Mouse (Mus musculus) hindbrain, embryonic 13.5 days (tissue): ENCODE results near the gene Dnaja3. TPM values are rescaled to one million over a fixed set of nuclear protein-coding genes. Genes with fewer than 3 reads are reported as not detected.

ENCODE experiments used
- ATAC-seq: fragments of 200-750 bp; cut with Nextera tagmentation; 2 replicates; pipeline ENCODE4 v1.8.0; 2017; ENCODE audit warnings: moderate TSS enrichment; ENCODE audit not compliant: low FRiP score
- H3K27ac ChIP-seq: fragments of 300-500 bp; sonication (generic); 2 replicates; pipeline ENCODE4 v1.5.1; 2015; ENCODE audit warnings: inconsistent platforms, mild to moderate bottlenecking, moderate library complexity
- H3K27me3 ChIP-seq: fragments of 300-500 bp; sonication (generic); 2 replicates; pipeline ENCODE4 v1.6.1; 2015; ENCODE audit warnings: mild to moderate bottlenecking, inconsistent platforms
- H3K36me3 ChIP-seq: fragments of 300-500 bp; sonication (generic); 2 replicates; pipeline ENCODE4 v1.6.1; 2015; ENCODE audit warnings: mild to moderate bottlenecking, inconsistent platforms
- H3K4me1 ChIP-seq: fragments of 300-500 bp; sonication (generic); replicated peaks from 2 replicates; pipeline ENCODE4 v1.6.1; 2015; ENCODE audit warnings: inconsistent platforms
- H3K4me2 ChIP-seq: fragments of 300-500 bp; sonication (generic); 2 replicates; pipeline ENCODE4 v1.6.1; 2015; ENCODE audit warnings: inconsistent platforms, mild to moderate bottlenecking, moderate library complexity
- H3K4me3 ChIP-seq: fragments of 300-500 bp; sonication (generic); 2 replicates; pipeline ENCODE4 v1.5.1; 2015; ENCODE audit warnings: mild to moderate bottlenecking, inconsistent platforms
- H3K9ac ChIP-seq: fragments of 300-500 bp; sonication (generic); 2 replicates; pipeline ENCODE4 v1.6.1; 2015; ENCODE audit warnings: mild to moderate bottlenecking, inconsistent platforms
- H3K9me3 ChIP-seq: fragments of 300-500 bp; sonication (generic); 2 replicates; pipeline ENCODE4 v1.6.1; 2016; ENCODE audit warnings: inconsistent platforms
- WGBS: fragments of 180-500 bp; shearing (Covaris S2); methylation state at CpG from one replicate; pipeline ENCODE4 v1.1.7; 2015; 5-methylcytosine and 5-hydroxymethylcytosine counted together
- polyA plus RNA-seq: library from polyadenylated mRNA; unstranded; fragments of >200 nt; fragmentation: Nextera tagmentation; extraction: Ambion mirVana; gene quantifications from 2 replicates; pipeline ENCODE4 v1.2.1, GENCODE M21; 2015

Gene Dnaja3
- polyA plus RNA-seq, 1 experiment from 2014 or later: 54.8 TPM

GRCm38 (mm10) chr16:4648416-4649023, 8.7 kb downstream of the Dnaja3 start:
- Histone ChIP-seq H3K4me2 (no peak overlapping the region), H3K9ac (no peak overlapping the region), H3K36me3 (peaks cover 57% of the 10 kb centered on the region), H3K27me3 (no peaks in the 10 kb centered on the region), H3K4me3 (no peak overlapping the region), H3K4me1 (peaks cover 39% of the 10 kb centered on the region), H3K9me3 (no peaks in the 10 kb centered on the region), H3K27ac (no peak overlapping the region)
- WGBS: 85% methylated on average over 28 of the region's 28 CpGs
- no peak for ATAC-seq

GRCm38 (mm10) chr16:4649211-4649610, 9.4 kb downstream of the Dnaja3 start:
- H3K4me1 ChIP-seq: peaks cover 32% of the 10 kb centered on the region
- ATAC-seq: no peak
- no peak overlapping the region for H3K4me3 ChIP-seq
- no peak overlapping the region for H3K27ac ChIP-seq
- no peak overlapping the region for H3K9ac ChIP-seq
- H3K27me3 ChIP-seq: no peaks in the 10 kb centered on the region
- no peaks in the 10 kb centered on the region for H3K9me3 ChIP-seq
- 87% methylated on average over 5 of the region's 5 CpGs for WGBS
- peaks cover 62% of the 10 kb centered on the region for H3K36me3 ChIP-seq
- no peak overlapping the region for H3K4me2 ChIP-seq

GRCm38 (mm10) chr16:4649692-4650091, 9.9 kb downstream of the Dnaja3 start:
- Histone ChIP-seq H3K27me3 (no peaks in the 10 kb centered on the region), H3K4me3 (no peak overlapping the region), H3K9me3 (no peaks in the 10 kb centered on the region), H3K4me2 (no peak overlapping the region), H3K27ac (no peak overlapping the region), H3K36me3 (peaks cover 67% of the 10 kb centered on the region), H3K9ac (no peak overlapping the region), H3K4me1 (peaks cover 28% of the 10 kb centered on the region)
- 91% methylated on average over 11 of the region's 11 CpGs for WGBS
- no peak for ATAC-seq

- no peaks in the 10 kb centered on the region for H3K27me3 ChIP-seq
- H3K36me3 ChIP-seq: peaks cover 71% of the 10 kb centered on the region
- H3K9ac ChIP-seq: no peak overlapping the region
- no peak overlapping the region for H3K27ac ChIP-seq
- peaks cover 26% of the 10 kb centered on the region for H3K4me1 ChIP-seq
- WGBS: 86% methylated on average over 3 of the region's 3 CpGs
- no peak overlapping the region for H3K4me2 ChIP-seq
- no peak for ATAC-seq
- no peak overlapping the region for H3K4me3 ChIP-seq
- H3K9me3 ChIP-seq: no peaks in the 10 kb centered on the region
Observed at GRCm38 (mm10) chr16:4650161-4650560, 10.4 kb downstream of the Dnaja3 start.

GRCm38 (mm10) chr16:4651081-4651480, 11.3 kb downstream of the Dnaja3 start:
- no peak overlapping the region for H3K27ac ChIP-seq
- ATAC-seq: no peak

GRCm38 (mm10) chr16:4651624-4652023, 11.8 kb downstream of the Dnaja3 start:
- no peak overlapping the region for H3K9ac ChIP-seq
- no peaks in the 10 kb centered on the region for H3K27me3 ChIP-seq
- peaks cover 82% of the 10 kb centered on the region for H3K36me3 ChIP-seq
- H3K27ac ChIP-seq: no peak overlapping the region
- ATAC-seq: no peak
- H3K4me1 ChIP-seq: peaks cover 32% of the 10 kb centered on the region
- no peaks in the 10 kb centered on the region for H3K9me3 ChIP-seq
- no peak overlapping the region for H3K4me3 ChIP-seq
- no peak overlapping the region for H3K4me2 ChIP-seq
- WGBS: 70% methylated on average over 7 of the region's 7 CpGs

More at GRCm38 (mm10) chr16:4651081-4651480, 11.3 kb downstream of the Dnaja3 start:
- Histone ChIP-seq H3K27me3 (no peaks in the 10 kb centered on the region), H3K36me3 (peaks cover 80% of the 10 kb centered on the region), H3K4me3 (no peak overlapping the region), H3K9me3 (no peaks in the 10 kb centered on the region), H3K9ac (no peak overlapping the region), H3K4me1 (peaks cover 33% of the 10 kb centered on the region), H3K4me2 (no peak overlapping the region)
- WGBS: 86% methylated on average over 1 of the region's 1 CpGs

GRCm38 (mm10) chr16:4652707-4653416, 13.1 kb downstream of the Dnaja3 start:
- no peak overlapping the region for H3K4me3 ChIP-seq
- no peak overlapping the region for H3K4me2 ChIP-seq
- no peak overlapping the region for H3K9ac ChIP-seq
- no peaks in the 10 kb centered on the region for H3K27me3 ChIP-seq
- peaks cover 20% of the 10 kb centered on the region; the same call in 1 of the 2 replicates for H3K4me1 ChIP-seq
- H3K27ac ChIP-seq: no peak overlapping the region
- no peaks in the 10 kb centered on the region for H3K9me3 ChIP-seq
- peaks cover 79% of the 10 kb centered on the region for H3K36me3 ChIP-seq
- no peak for ATAC-seq
- 80% methylated on average over 4 of the region's 4 CpGs for WGBS

- Histone ChIP-seq H3K4me2 (no peak overlapping the region), H3K36me3 (peaks cover 61% of the 10 kb centered on the region), H3K4me1 (peaks cover 26% of the 10 kb centered on the region), H3K27me3 (no peaks in the 10 kb centered on the region), H3K9ac (no peak overlapping the region), H3K4me3 (no peak overlapping the region), H3K9me3 (no peaks in the 10 kb centered on the region), H3K27ac (no peak overlapping the region)
- no peak for ATAC-seq
- WGBS: 86% methylated on average over 10 of the region's 10 CpGs
Observed at GRCm38 (mm10) chr16:4654706-4655105, 14.9 kb downstream of the Dnaja3 start.

- Histone ChIP-seq H3K4me3 (no peak overlapping the region), H3K4me2 (no peak overlapping the region), H3K4me1 (peaks cover 26% of the 10 kb centered on the region), H3K27me3 (no peaks in the 10 kb centered on the region), H3K36me3 (peaks cover 55% of the 10 kb centered on the region), H3K9me3 (no peaks in the 10 kb centered on the region), H3K9ac (no peak overlapping the region), H3K27ac (peak overlapping the region; percentile 5; the same call in 1 of the 2 replicates)
- WGBS: 71% methylated on average over 4 of the region's 4 CpGs
- ATAC-seq: no peak
Observed at GRCm38 (mm10) chr16:4655251-4655734, 15.5 kb downstream of the Dnaja3 start.

- Histone ChIP-seq H3K27ac (peak overlapping the region; percentile 26; the same call in 1 of the 2 replicates), H3K4me2 (no peak overlapping the region), H3K9me3 (no peaks in the 10 kb centered on the region), H3K4me1 (peaks cover 26% of the 10 kb centered on the region), H3K4me3 (no peak overlapping the region), H3K9ac (no peak overlapping the region; the same call in 1 of the 2 replicates), H3K36me3 (peaks cover 54% of the 10 kb centered on the region), H3K27me3 (no peaks in the 10 kb centered on the region)
- 48% methylated on average over 11 of the region's 11 CpGs for WGBS
- ATAC-seq: no peak
Observed at GRCm38 (mm10) chr16:4655764-4656570, 16.2 kb downstream of the Dnaja3 start.

GRCm38 (mm10) chr16:4656571-4657081, 16.8 kb downstream of the Dnaja3 start:
- WGBS: 72% methylated on average over 9 of the region's 9 CpGs
- Histone ChIP-seq H3K27ac (peak overlapping the region; percentile 26; the same call in 1 of the 2 replicates), H3K4me3 (no peak overlapping the region), H3K4me1 (peaks cover 22% of the 10 kb centered on the region), H3K4me2 (no peak overlapping the region), H3K9me3 (no peaks in the 10 kb centered on the region), H3K9ac (no peak overlapping the region), H3K27me3 (no peaks in the 10 kb centered on the region), H3K36me3 (peaks cover 54% of the 10 kb centered on the region)
- ATAC-seq: no peak

GRCm38 (mm10) chr16:4658781-4659245, 19.0 kb downstream of the Dnaja3 start:
- H3K27me3 ChIP-seq: no peaks in the 10 kb centered on the region
- H3K4me2 ChIP-seq: no peak overlapping the region
- 32% methylated on average over 11 of the region's 11 CpGs for WGBS
- no peak overlapping the region for H3K4me3 ChIP-seq
- peak overlapping the region; percentile 40 for H3K27ac ChIP-seq
- no peaks in the 10 kb centered on the region for H3K9me3 ChIP-seq
- 0 out of 2 replicates have a peak overlapping the region, but pooled peaks have one; percentile 11 for H3K9ac ChIP-seq
- peak; percentile 73 for ATAC-seq
- peaks cover 47% of the 10 kb centered on the region for H3K36me3 ChIP-seq
- peaks cover 18% of the 10 kb centered on the region for H3K4me1 ChIP-seq
